In the genomic region with DNA sequence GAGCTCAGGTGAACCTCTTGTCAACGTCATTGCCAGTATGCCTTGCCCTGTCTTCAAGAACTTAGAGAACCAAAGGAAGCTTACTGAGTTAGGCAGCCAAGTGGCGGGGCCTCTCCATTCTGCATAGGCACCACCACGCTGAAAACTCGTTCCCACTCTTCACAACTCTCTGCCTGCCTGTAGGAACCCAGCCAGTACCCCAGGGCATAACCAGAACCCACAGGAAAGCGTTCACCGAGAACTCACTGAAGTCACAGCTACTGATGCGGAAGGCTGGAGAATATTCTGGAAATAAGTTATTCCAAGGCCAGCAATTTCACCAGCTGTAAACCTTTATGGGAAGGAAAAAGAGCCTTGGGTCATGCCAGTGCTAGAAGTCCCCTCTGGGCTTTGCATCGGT, we compare ENCODE assay signal across 37 mouse cellular contexts. TPM values are rescaled to one million over a fixed set of nuclear protein-coding genes. Genes with fewer than 3 reads are reported as not detected.
"Had no signal": no experiment of that assay in that cellular context is flagged by ENCODE, and none has a peak within 500 bp of the region (broad histone marks: within the 10 kb centered on the region; RNA-seq: fewer than 3 reads in every experiment).

No protein-coding gene starts in this region.

- H3K4me1 ChIP-seq: heart, embryonic 13.5 days; heart, embryonic 15.5 days had no signal

- H3K9ac ChIP-seq: heart, embryonic 13.5 days; heart, embryonic 15.5 days; hindbrain, embryonic 12.5 days; hindbrain, embryonic 14.5 days; limb, embryonic 12.5 days; liver, embryonic 14.5 days had no signal

- H3K27ac ChIP-seq: gastrocnemius, adult 2 months; heart, embryonic 13.5 days; heart, embryonic 15.5 days; hindbrain, embryonic 10.5 days; hindbrain, embryonic 12.5 days; hindbrain, embryonic 14.5 days; layer of hippocampus, adult 2 months; left cerebral cortex, adult 2 months; limb, embryonic 10.5 days; limb, embryonic 12.5 days; liver, embryonic 14.5 days had no signal

- DNase-seq: gastrocnemius, adult 2 months; gastrocnemius, postnatal 10 days; gastrocnemius, postnatal 25 days; heart, postnatal 14 days; heart, postnatal 36 days; kidney, adult 18-20 months; kidney, adult 8-10 months; kidney, postnatal 10 days; kidney, postnatal 25 days; liver had no signal

- H3K27me3 ChIP-seq: heart, embryonic 15.5 days; hindbrain, embryonic 12.5 days; limb, embryonic 12.5 days had no signal

- ATAC-seq: hindbrain, embryonic 16.5 days; inflammation-experienced regulatory T-cells, adult 6 months; intestine, postnatal 0 days had no signal

- H3K9me3 ChIP-seq: heart, embryonic 13.5 days; heart, embryonic 15.5 days; hindbrain, embryonic 10.5 days; hindbrain, embryonic 12.5 days; limb, embryonic 10.5 days; limb, embryonic 12.5 days had no signal

- H3K4me2 ChIP-seq: heart, embryonic 11.5 days; heart, embryonic 13.5 days; heart, embryonic 15.5 days; hindbrain, embryonic 12.5 days; hindbrain, embryonic 14.5 days; limb, embryonic 12.5 days; liver, embryonic 11.5 days had no signal

- H3K4me3 ChIP-seq: gastrocnemius, adult 2 months; heart, embryonic 13.5 days; heart, embryonic 15.5 days; hindbrain, embryonic 10.5 days; hindbrain, embryonic 12.5 days; layer of hippocampus, adult 2 months; left cerebral cortex, adult 2 months; limb, embryonic 10.5 days; limb, embryonic 12.5 days had no signal

- H3K36me3 ChIP-seq: heart, embryonic 13.5 days; heart, embryonic 15.5 days; hindbrain, embryonic 10.5 days; hindbrain, embryonic 12.5 days; limb, embryonic 10.5 days; limb, embryonic 12.5 days had no signal

RNA-seq across cellular contexts. Expression of gene Prr23a1, which starts 34.7 kb away (rescaled TPM):
- total RNA-seq: gastrocnemius, adult 2 months; gastrocnemius, postnatal 10 days; gastrocnemius, postnatal 25 days; gastrocnemius, postnatal 4 days; granulocyte monocyte progenitor cell, adult 5-6 weeks; heart, adult 8-10 months; heart, postnatal 14 days; heart, postnatal 36 days; layer of hippocampus, adult 2 months; layer of hippocampus, postnatal 10 days; layer of hippocampus, postnatal 25 days; left cerebral cortex, adult 2 months; left cerebral cortex, postnatal 14 days; left cerebral cortex, postnatal 36 days had no signal
- polyA plus RNA-seq: frontal cortex, adult 2 months; heart, embryonic 11.5 days; heart, embryonic 13.5 days; heart, embryonic 15.5 days; heart, postnatal 0 days; hindbrain, embryonic 10.5 days; hindbrain, embryonic 12.5 days; inflammation-experienced regulatory T-cells, adult 6 months; intestine, postnatal 0 days; kidney, embryonic 14.5 days; kidney, embryonic 16.5 days; limb, embryonic 10.5 days; limb, embryonic 12.5 days; limb, embryonic 14.5 days; liver, embryonic 11.5 days; liver, embryonic 14.5 days had no signal

RNA-seq across cellular contexts. Expression of gene Prr23a2, which starts 48.7 kb away (rescaled TPM):
- total RNA-seq: gastrocnemius, adult 2 months; gastrocnemius, postnatal 10 days; gastrocnemius, postnatal 25 days; gastrocnemius, postnatal 4 days; granulocyte monocyte progenitor cell, adult 5-6 weeks; heart, adult 8-10 months; heart, postnatal 14 days; heart, postnatal 36 days; layer of hippocampus, adult 2 months; layer of hippocampus, postnatal 10 days; layer of hippocampus, postnatal 25 days; left cerebral cortex, adult 2 months; left cerebral cortex, postnatal 14 days; left cerebral cortex, postnatal 36 days had no signal
- polyA plus RNA-seq: frontal cortex, adult 2 months; heart, embryonic 11.5 days; heart, embryonic 13.5 days; heart, embryonic 15.5 days; heart, postnatal 0 days; hindbrain, embryonic 10.5 days; hindbrain, embryonic 12.5 days; hindbrain, embryonic 14.5 days; hindbrain, embryonic 16.5 days; inflammation-experienced regulatory T-cells, adult 6 months; intestine, postnatal 0 days; kidney, embryonic 14.5 days; kidney, embryonic 16.5 days; limb, embryonic 10.5 days; limb, embryonic 12.5 days; limb, embryonic 14.5 days; liver, embryonic 11.5 days; liver, embryonic 14.5 days had no signal

RNA-seq across cellular contexts. Expression of gene Prr23a3, which starts 56.9 kb away (rescaled TPM):
- total RNA-seq: gastrocnemius, adult 2 months; gastrocnemius, postnatal 10 days; gastrocnemius, postnatal 25 days; gastrocnemius, postnatal 4 days; granulocyte monocyte progenitor cell, adult 5-6 weeks; heart, adult 8-10 months; heart, postnatal 14 days; heart, postnatal 36 days; layer of hippocampus, adult 2 months; layer of hippocampus, postnatal 10 days; layer of hippocampus, postnatal 25 days; left cerebral cortex, adult 2 months; left cerebral cortex, postnatal 14 days; left cerebral cortex, postnatal 36 days had no signal
- polyA plus RNA-seq: frontal cortex, adult 2 months; heart, embryonic 11.5 days; heart, embryonic 13.5 days; heart, embryonic 15.5 days; heart, postnatal 0 days; hindbrain, embryonic 10.5 days; hindbrain, embryonic 12.5 days; hindbrain, embryonic 14.5 days; inflammation-experienced regulatory T-cells, adult 6 months; intestine, postnatal 0 days; kidney, embryonic 14.5 days; kidney, embryonic 16.5 days; limb, embryonic 12.5 days; limb, embryonic 14.5 days; liver, embryonic 11.5 days; liver, embryonic 14.5 days had no signal
